Mouse (Mus musculus) inflammation-experienced regulatory T-cells, adult 16 weeks (primary cell): ENCODE results near the gene Exosc10. TPM values are rescaled to one million over a fixed set of nuclear protein-coding genes. Genes with fewer than 3 reads are reported as not detected.

ENCODE experiments used
- polyA plus RNA-seq: library from polyadenylated mRNA; unstranded; fragments of 100-300 nt; shearing (Covaris generic); gene quantifications from one replicate; pipeline ENCODE4 v1.2.1, GENCODE M21; 2017

The Exosc10 gene
- 136 TPM for polyA plus RNA-seq

GRCm38 (mm10) chr4:148558297-148559000 is at the start of gene Exosc10:
Gene Exosc10, plus strand, starts transcription at chr4:148558429.

DNA sequence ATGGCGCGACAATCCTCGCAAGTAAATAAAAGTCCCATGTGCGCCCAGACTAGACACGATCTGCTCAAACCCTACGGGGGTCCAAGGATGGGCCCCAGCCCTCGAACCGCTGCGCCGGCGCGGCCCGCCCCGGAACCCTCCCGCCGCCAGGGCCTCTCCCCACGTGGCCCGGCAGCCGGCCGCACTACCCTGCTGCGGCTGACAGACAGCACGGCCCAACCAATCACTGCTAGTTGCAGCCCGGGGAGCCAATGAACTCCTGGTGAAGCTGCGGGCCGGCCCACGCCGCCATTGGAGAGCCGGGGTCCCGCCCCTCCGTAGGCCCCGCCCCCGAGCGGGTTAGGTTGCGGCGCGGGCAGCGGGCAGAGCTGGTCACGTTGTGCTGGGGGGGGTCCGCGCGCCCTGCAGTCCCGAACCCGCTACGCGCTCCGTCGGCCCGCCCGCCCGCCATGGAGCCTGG is 33.0 kb downstream of the Exosc10 start, which contains the start of gene Srm:
Gene Srm (plus strand): TSS at position 333 of the 460 bp plus-strand sequence.

DNA sequence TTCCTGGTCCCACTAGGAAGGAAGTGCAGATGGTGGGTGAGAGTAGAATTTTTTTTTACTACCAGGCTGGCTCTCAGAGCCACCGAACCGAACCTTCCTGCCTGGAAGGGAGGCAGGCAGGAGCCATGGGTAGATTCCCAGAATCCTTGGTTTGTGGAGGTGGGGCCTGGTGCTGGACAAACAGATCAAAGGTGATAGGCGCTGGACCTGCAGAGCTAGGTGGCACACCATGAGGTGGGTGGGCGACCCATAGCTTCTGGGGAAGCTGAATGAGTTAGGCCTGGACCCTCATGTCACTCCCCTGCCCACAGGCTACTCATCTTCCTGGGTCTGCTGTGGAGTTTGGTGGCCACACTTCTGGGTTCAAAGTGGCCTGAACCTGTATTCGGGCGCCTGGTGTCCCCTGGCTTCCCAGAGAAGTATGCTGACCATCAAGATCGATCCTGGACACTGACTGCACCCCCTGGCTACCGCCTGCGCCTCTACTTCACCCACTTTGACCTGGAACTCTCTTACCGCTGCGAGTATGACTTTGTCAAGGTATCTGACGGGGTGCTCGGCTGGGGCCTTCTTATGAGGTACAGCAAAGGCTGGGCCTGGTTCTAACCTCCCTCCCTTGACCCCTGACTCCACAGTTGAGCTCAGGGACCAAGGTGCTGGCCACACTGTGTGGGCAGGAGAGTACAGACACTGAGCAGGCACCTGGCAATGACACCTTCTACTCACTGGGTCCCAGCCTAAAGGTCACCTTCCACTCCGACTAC is 44.3 kb downstream of the Exosc10 start, which contains the start of gene Masp2:
Gene Masp2 (plus strand): TSS at position 198 of the 764 bp plus-strand sequence.

GRCm38 (mm10) chr4:148626623-148627185 is 68.5 kb downstream of the Exosc10 start, which contains the start of gene Tardbp:
Gene Tardbp, minus strand, starts transcription at chr4:148627019.

Other genes starting within 250 kb of the Exosc10 start
- 24.0 TPM for gene Ubiad1, start 113.7 kb upstream of the Exosc10 start, polyA plus RNA-seq
- gene Mtor, start 109.8 kb upstream of the Exosc10 start, polyA plus RNA-seq = 23.6 TPM
- gene Angptl7, start 58.0 kb upstream of the Exosc10 start, polyA plus RNA-seq = 0.13 TPM
- 12.4 TPM for gene Srm, start 33.1 kb downstream of the Exosc10 start, polyA plus RNA-seq
- not detected for gene Masp2, start 44.1 kb downstream of the Exosc10 start, polyA plus RNA-seq
- 232 TPM for gene Tardbp, start 68.6 kb downstream of the Exosc10 start, polyA plus RNA-seq
- not detected for gene Gm572, start 84.9 kb downstream of the Exosc10 start, polyA plus RNA-seq
- gene Casz1, start 246.0 kb downstream of the Exosc10 start, polyA plus RNA-seq = 4.4 TPM